Mouse (Mus musculus): ENCODE results near the gene Phf20.

- no peak for TF ChIP-seq MAFK (IDR thresholded peaks at IDR 0.05; ENCODE audit: insufficient read depth, low read depth, low read length)
- TF ChIP-seq ZNF384 (IDR thresholded peaks at IDR 0.05; ENCODE audit: low read depth, low read length): no peak
- no peak for TF ChIP-seq CHD2 (IDR thresholded peaks at IDR 0.05; ENCODE audit: low read depth, low read length)
- no peak for TF ChIP-seq HCFC1 (IDR thresholded peaks at IDR 0.05; ENCODE audit: borderline replicate concordance, insufficient read depth, low read length)
These were observed 127.9 kb downstream of the Phf20 start for GRCm38 (mm10) chr2:156324116-156324588.

Data from ES-E14 (cell line).